Mouse (Mus musculus) CH12.LX (cell line): ENCODE results near the gene Skp2. TPM values are rescaled to one million over a fixed set of nuclear protein-coding genes. Genes with fewer than 3 reads are reported as not detected.

Source experiments
- DNase-seq: peaks from one replicate; pipeline ENCODE4 v3.0.0-alpha.2; 2013; ENCODE audit errors: extremely low read depth
- H3K27ac ChIP-seq: 2 replicates; pipeline ENCODE4 v1.5.1; 2012; ENCODE audit warnings: low read depth, mild to moderate bottlenecking, control low read depth, moderate library complexity; ENCODE audit not compliant: insufficient read depth
- H3K27me3 ChIP-seq: replicated peaks from 2 replicates; pipeline ENCODE3; 2012; ENCODE audit warnings: inconsistent platforms
- H3K36me3 ChIP-seq, 2 experiments: replicated peaks in 1 of 2; 2 replicates each; pipeline versions ENCODE3 to v1.6.1; 2012; ENCODE audit warnings: inconsistent platforms in 1 of 2, low read length in 1 of 2, mild to moderate bottlenecking in 1 of 2, mixed read lengths in 1 of 2, moderate library complexity in 1 of 2; ENCODE audit not compliant: control insufficient read depth in 1 of 2, insufficient read depth in 1 of 2
- H3K4me1 ChIP-seq, 2 experiments: 2 replicates each; pipeline ENCODE4 v1.6.1; 2012; ENCODE audit warnings: inconsistent platforms in 1 of 2, moderate library complexity in 1 of 2; ENCODE audit not compliant: insufficient read depth in 2 of 2, control insufficient read depth in 1 of 2
- H3K4me2 ChIP-seq: 2 replicates; pipeline ENCODE4 v1.6.1; 2012; ENCODE audit warnings: low read depth, mild to moderate bottlenecking, control low read depth; ENCODE audit not compliant: poor library complexity, insufficient read depth, severe bottlenecking
- H3K4me3 ChIP-seq, 3 experiments: fragments of 150-350 bp in 1 of 3; sonication (generic) in 1 of 3; replicated peaks in 1 of 3; 2 replicates each; pipeline versions ENCODE3 to v1.5.1; 2011 to 2012; ENCODE audit warnings: low read depth in 2 of 3, low read length in 2 of 3, mild to moderate bottlenecking in 2 of 3, moderate library complexity in 2 of 3, control low read depth in 1 of 3, improper control_type of control experiment in 1 of 3, inconsistent platforms in 1 of 3, mixed read lengths in 1 of 3; ENCODE audit not compliant: poor library complexity in 1 of 3
- H3K79me2 ChIP-seq: replicated peaks from 2 replicates; pipeline ENCODE4 v1.6.1; 2012; ENCODE audit warnings: mild to moderate bottlenecking, moderate library complexity; ENCODE audit not compliant: control insufficient read depth, poor library complexity, insufficient read depth, severe bottlenecking; ENCODE audit errors: extremely low read depth
- H3K9ac ChIP-seq: 2 replicates; pipeline ENCODE4 v1.6.1; 2012; ENCODE audit warnings: low read depth, mild to moderate bottlenecking, control low read depth, moderate library complexity; ENCODE audit not compliant: insufficient read depth
- H3K9me3 ChIP-seq: replicated peaks from 2 replicates; pipeline ENCODE3; 2012; ENCODE audit warnings: low read length, inconsistent platforms, mixed read lengths
- CHD1 ChIP-seq: IDR thresholded peaks from 2 replicates; pipeline ENCODE4 v1.6.1; 2012; ENCODE audit warnings: low read depth, low read length, improper control_type of control experiment, inconsistent platforms
- ELF1 ChIP-seq: IDR thresholded peaks from 2 replicates; pipeline ENCODE4 v1.6.1; 2014; ENCODE audit warnings: low read depth, mild to moderate bottlenecking, inconsistent platforms, low read length, improper control_type of control experiment
- EP300 ChIP-seq: IDR thresholded peaks from 2 replicates; pipeline ENCODE4 v1.6.1; 2011; ENCODE audit warnings: low read length, improper control_type of control experiment
- HCFC1 ChIP-seq: IDR thresholded peaks from 2 replicates; pipeline ENCODE4 v1.6.1; 2012; ENCODE audit warnings: low read depth, mild to moderate bottlenecking, inconsistent platforms, low read length, improper control_type of control experiment
- IRF4 ChIP-seq: IDR thresholded peaks from 2 replicates; pipeline ENCODE4 v1.6.1; 2014; ENCODE audit warnings: low read depth, mild to moderate bottlenecking, inconsistent platforms, low read length, improper control_type of control experiment
- JUN ChIP-seq: IDR thresholded peaks from 2 replicates; pipeline ENCODE4 v1.6.1; 2011; ENCODE audit warnings: low read depth, mild to moderate bottlenecking, low read length, improper control_type of control experiment, moderate library complexity; ENCODE audit not compliant: insufficient read depth
- JUND ChIP-seq: conservative IDR thresholded peaks from 2 replicates; pipeline ENCODE4 v1.6.1; 2011; ENCODE audit warnings: low read depth, low read length, improper control_type of control experiment
- KAT2A ChIP-seq: IDR thresholded peaks from 2 replicates; pipeline ENCODE4 v1.6.1; 2012; ENCODE audit warnings: low read length, improper control_type of control experiment, inconsistent platforms; ENCODE audit not compliant: insufficient replicate concordance
- MAFK ChIP-seq: IDR thresholded peaks from 2 replicates; pipeline ENCODE4 v1.6.1; 2011; ENCODE audit warnings: low read length, improper control_type of control experiment; ENCODE audit not compliant: insufficient replicate concordance
- MAZ ChIP-seq: IDR thresholded peaks from 2 replicates; pipeline ENCODE4 v1.6.1; 2012; ENCODE audit warnings: low read depth, mild to moderate bottlenecking, inconsistent platforms, low read length, improper control_type of control experiment, moderate library complexity
- MEF2A ChIP-seq: IDR thresholded peaks from 2 replicates; pipeline ENCODE4 v1.6.1; 2014; ENCODE audit warnings: low read depth, mild to moderate bottlenecking, inconsistent platforms, low read length, improper control_type of control experiment, borderline replicate concordance
- PAX5 ChIP-seq: IDR thresholded peaks from 2 replicates; pipeline ENCODE4 v1.6.1; 2012; ENCODE audit warnings: low read length, inconsistent platforms, mixed read lengths
- POLR2A ChIP-seq: IDR thresholded peaks from 2 replicates; pipeline ENCODE4 v1.6.1; 2011; ENCODE audit warnings: low read depth, mild to moderate bottlenecking, improper control_type of control experiment, low read length
- POLR2AphosphoS2 ChIP-seq: IDR thresholded peaks from 2 replicates; pipeline ENCODE4 v1.6.1; 2011; ENCODE audit warnings: low read depth, low read length, improper control_type of control experiment
- RAD21 ChIP-seq: IDR thresholded peaks from 2 replicates; pipeline ENCODE4 v1.6.1; 2011; ENCODE audit warnings: low read depth, mild to moderate bottlenecking, low read length, improper control_type of control experiment, moderate library complexity
- RCOR1 ChIP-seq: conservative IDR thresholded peaks from 2 replicates; pipeline ENCODE4 v1.6.1; 2012; ENCODE audit warnings: low read depth, mild to moderate bottlenecking, inconsistent platforms, low read length, improper control_type of control experiment
- SMC3 ChIP-seq: IDR thresholded peaks from 2 replicates; pipeline ENCODE4 v1.6.1; 2011; ENCODE audit warnings: low read depth, low read length, improper control_type of control experiment
- TCF12 ChIP-seq: IDR thresholded peaks from 2 replicates; pipeline ENCODE4 v1.6.1; 2014; ENCODE audit warnings: low read depth, mild to moderate bottlenecking, inconsistent platforms, low read length, improper control_type of control experiment
- USF1 ChIP-seq: IDR thresholded peaks from 2 replicates; pipeline ENCODE4 v1.6.1; 2014; ENCODE audit warnings: low read depth, mild to moderate bottlenecking, inconsistent platforms, low read length, improper control_type of control experiment
- USF2 ChIP-seq: conservative IDR thresholded peaks from 2 replicates; pipeline ENCODE4 v1.6.1; 2011; ENCODE audit warnings: low read depth, low read length, improper control_type of control experiment
- ZC3H11A ChIP-seq: IDR thresholded peaks from 2 replicates; pipeline ENCODE4 v1.6.1; 2012; ENCODE audit warnings: low read depth, mild to moderate bottlenecking, inconsistent platforms, low read length, improper control_type of control experiment
- ZKSCAN1 ChIP-seq: IDR thresholded peaks from 2 replicates; pipeline ENCODE4 v1.6.1; 2012; ENCODE audit warnings: low read depth, inconsistent platforms, low read length, improper control_type of control experiment, borderline replicate concordance
- ZMIZ1 ChIP-seq: IDR thresholded peaks from 2 replicates; pipeline ENCODE4 v1.6.1; 2012; ENCODE audit warnings: low read depth, mild to moderate bottlenecking, inconsistent platforms, low read length, improper control_type of control experiment
- ZNF384 ChIP-seq: IDR thresholded peaks from 2 replicates; pipeline ENCODE4 v1.6.1; 2012; ENCODE audit warnings: low read depth, low read length, improper control_type of control experiment, inconsistent platforms
- dilution Hi-C: fragments of 300-500 bp; cut with MboI; formaldehyde crosslinking; loops from 2 replicates; pipeline ENCODE4 v1.14.3; 2020; ENCODE audit warnings: low sequenced_read_pairs; ENCODE audit not compliant: extremely low pct_unique_long_range_greater_than_20kb, extremely low pct_ligation_motif_present
- in situ Hi-C: fragments of 300-500 bp; cut with MboI; formaldehyde crosslinking; loops from 3 replicates; pipeline ENCODE4 v1.14.3; 2019; ENCODE audit warnings: low sequenced_read_pairs, low pct_ligation_motif_present, low pct_unique_long_range_greater_than_20kb, mixed read lengths
- polyA plus RNA-seq: library from polyadenylated mRNA; unstranded; fragments of >175 nt; gene quantifications from 2 replicates; pipeline ENCODE4 v1.2.1, GENCODE M21; 2012; ENCODE audit warnings: low read depth; ENCODE audit not compliant: insufficient read length
- total RNA-seq, 2 experiments: library from RNA; depleted of rRNA; stranded (reverse); fragments of 300-350 nt in 1 of 2; fragments of >200 nt in 1 of 2; gene quantifications; 2 replicates each; pipeline ENCODE4 v1.2.3; 2012 to 2014

Skp2 gene
- total and polyA plus RNA-seq, 3 experiments = 14.1 to 23.2 (median 23.1) TPM

DNA sequence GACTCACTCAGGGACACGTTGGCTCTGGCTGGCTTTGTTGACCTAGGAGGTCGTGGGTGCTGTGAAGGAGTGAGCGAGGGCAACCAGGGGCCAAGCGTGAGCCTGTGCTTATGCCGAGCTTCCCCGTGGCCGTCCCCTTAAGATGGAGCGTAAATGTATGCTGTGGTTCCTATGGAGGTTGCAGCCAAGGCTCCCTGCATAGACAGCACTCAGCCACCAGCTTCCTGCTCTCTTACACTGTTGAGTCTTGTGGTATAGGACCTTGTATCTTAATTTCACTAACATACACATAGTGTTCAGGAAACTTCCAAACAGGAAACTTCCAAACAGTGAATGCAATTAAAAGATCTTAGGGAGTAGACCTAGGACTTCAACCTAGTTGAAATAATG is 66.5 kb downstream of the Skp2 start (continued):
- TF ChIP-seq MEF2A = no peak

DNA sequence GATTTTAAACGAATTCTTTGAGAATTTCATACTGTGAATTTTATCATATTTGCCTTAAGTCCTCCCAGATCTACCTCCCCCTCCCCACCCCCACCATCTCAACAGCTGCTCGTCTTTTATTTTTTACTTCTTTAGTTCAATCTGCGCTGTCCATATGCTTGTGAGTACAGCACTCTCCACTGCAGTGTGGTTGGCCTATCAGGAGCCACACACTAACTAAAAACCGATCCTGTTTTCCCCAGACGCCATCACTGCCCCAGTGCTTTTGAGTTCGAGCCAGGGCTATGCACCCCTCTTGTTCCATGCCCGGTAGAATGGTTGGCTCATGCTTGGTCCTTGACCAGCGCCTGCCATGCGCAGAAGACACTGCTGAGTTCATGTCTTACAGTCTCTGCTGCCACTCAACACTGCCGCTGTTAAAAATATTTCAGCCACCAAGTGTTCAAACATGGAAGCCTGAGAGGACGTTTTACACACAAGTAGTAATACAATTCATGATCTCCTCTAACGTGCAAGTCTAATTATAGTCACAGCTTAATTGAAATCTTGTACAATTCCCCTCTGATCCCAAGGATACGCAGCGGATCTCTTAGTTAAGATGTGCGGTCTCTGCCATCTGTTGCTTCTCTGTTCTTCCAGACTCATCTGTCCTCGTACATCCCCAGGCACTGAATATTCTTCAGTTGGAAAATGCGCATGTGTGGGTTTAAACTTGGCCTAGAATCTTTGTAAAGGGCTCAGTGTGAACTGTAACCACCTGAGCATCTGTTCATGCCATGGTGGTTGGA is 67.1 kb downstream of the Skp2 start:
- dilution Hi-C loops (no loop called here), in situ Hi-C loops (no loop called here)
- Histone ChIP-seq H3K4me2 (no peak overlapping the region), H3K36me3 (peaks cover 0 to 56% of the 10 kb centered on the region in 2 experiments), H3K27ac (no peak overlapping the region), H3K27me3 (no peaks in the 10 kb centered on the region), H3K4me3 (no peak overlapping the region), H3K9me3 (no peaks in the 10 kb centered on the region), H3K4me1 (peaks cover 0 to 5% of the 10 kb centered on the region in 2 experiments; a peak in 2 of 4 replicates), H3K9ac (no peak overlapping the region), H3K79me2 (no peaks in the 10 kb centered on the region)
- no peak for DNase-seq
- no peak for TF ChIP-seq ZNF384
- no peak for TF ChIP-seq USF1
- TF ChIP-seq POLR2A = no peak
- TF ChIP-seq POLR2AphosphoS2 = no peak
- no peak for TF ChIP-seq KAT2A

DNA sequence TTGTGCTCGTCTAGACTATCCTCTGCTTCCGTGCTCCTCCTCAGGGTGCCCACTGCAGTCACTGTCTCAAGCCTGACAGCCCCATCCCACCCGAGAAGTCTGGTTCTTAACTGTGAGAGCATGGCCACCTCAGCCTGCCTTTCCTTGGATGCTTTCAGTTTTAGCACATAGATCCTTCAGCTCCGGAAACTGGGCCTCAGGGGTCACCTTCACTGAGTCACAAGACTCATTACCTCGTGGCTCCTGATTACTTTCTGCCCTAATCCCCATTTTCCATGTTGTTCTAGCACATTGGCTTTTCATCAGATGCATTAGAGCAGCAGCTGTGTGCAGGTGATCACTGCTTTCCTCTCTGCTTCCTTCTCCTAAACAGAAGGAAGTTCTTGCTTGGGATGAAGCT is 67.8 kb downstream of the Skp2 start:
- Histone ChIP-seq H3K27me3 (no peaks in the 10 kb centered on the region), H3K9me3 (no peaks in the 10 kb centered on the region), H3K27ac (no peak overlapping the region), H3K36me3 (peaks cover 0 to 50% of the 10 kb centered on the region in 2 experiments), H3K4me1 (peaks cover 0 to 5% of the 10 kb centered on the region in 2 experiments; a peak in 2 of 4 replicates), H3K4me2 (no peak overlapping the region), H3K4me3 (no peak overlapping the region), H3K9ac (no peak overlapping the region), H3K79me2 (no peaks in the 10 kb centered on the region)
- no peak for DNase-seq
- in situ Hi-C loops (no loop called here), dilution Hi-C loops (no loop called here)
- no peak for TF ChIP-seq CHD1
- TF ChIP-seq MAFK = no peak
- no peak for TF ChIP-seq HCFC1
- no peak for TF ChIP-seq ZMIZ1
- no peak for TF ChIP-seq RCOR1
- no peak for TF ChIP-seq EP300
- TF ChIP-seq SMC3 = no peak
- TF ChIP-seq JUN = no peak
- no peak for TF ChIP-seq PAX5
- TF ChIP-seq USF2 = no peak
- no peak for TF ChIP-seq ZKSCAN1
- TF ChIP-seq MAZ = no peak
- no peak for TF ChIP-seq ELF1
- TF ChIP-seq TCF12 = no peak
- TF ChIP-seq JUND = no peak
- no peak for TF ChIP-seq IRF4
- TF ChIP-seq RAD21 = no peak
- TF ChIP-seq ZC3H11A = no peak
